Mouse (Mus musculus) lung, adult 18-20 months (tissue): ENCODE data around the gene Fli1.
A peak's percentile ranks its signal among the peaks of the same experiment; 100 is the strongest.

Source experiments
- DNase-seq, 2 experiments: peaks; one replicate each; pipeline ENCODE4 v3.0.0; 2022; ENCODE audit warnings: mixed read lengths in 2 of 2

The Fli1 gene

GRCm38 (mm10) chr9:32549462-32550384 is 7.1 kb upstream of the Fli1 start:
- DNase-seq: no peak

DNA sequence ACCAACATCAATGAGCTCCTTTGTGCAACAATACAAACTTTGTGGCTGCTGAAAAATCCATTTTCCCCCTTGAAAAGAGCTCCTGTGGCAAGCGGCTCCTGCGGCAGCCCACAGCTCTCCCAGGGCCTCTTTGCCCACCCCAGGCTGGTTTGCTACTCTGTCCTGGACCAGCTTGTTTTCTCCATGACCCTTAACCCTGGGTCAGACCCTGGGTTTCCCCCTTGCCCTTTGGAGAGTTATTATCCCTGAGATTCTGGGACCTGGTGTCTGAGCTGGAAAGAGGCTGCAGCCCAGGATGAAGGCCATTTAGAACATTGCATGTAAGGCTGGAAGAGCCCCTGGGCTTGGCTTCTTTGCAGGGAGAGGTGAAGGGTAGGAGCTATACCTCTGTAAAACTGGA is 4.1 kb upstream of the Fli1 start:
- DNase-seq: no peak

DNA sequence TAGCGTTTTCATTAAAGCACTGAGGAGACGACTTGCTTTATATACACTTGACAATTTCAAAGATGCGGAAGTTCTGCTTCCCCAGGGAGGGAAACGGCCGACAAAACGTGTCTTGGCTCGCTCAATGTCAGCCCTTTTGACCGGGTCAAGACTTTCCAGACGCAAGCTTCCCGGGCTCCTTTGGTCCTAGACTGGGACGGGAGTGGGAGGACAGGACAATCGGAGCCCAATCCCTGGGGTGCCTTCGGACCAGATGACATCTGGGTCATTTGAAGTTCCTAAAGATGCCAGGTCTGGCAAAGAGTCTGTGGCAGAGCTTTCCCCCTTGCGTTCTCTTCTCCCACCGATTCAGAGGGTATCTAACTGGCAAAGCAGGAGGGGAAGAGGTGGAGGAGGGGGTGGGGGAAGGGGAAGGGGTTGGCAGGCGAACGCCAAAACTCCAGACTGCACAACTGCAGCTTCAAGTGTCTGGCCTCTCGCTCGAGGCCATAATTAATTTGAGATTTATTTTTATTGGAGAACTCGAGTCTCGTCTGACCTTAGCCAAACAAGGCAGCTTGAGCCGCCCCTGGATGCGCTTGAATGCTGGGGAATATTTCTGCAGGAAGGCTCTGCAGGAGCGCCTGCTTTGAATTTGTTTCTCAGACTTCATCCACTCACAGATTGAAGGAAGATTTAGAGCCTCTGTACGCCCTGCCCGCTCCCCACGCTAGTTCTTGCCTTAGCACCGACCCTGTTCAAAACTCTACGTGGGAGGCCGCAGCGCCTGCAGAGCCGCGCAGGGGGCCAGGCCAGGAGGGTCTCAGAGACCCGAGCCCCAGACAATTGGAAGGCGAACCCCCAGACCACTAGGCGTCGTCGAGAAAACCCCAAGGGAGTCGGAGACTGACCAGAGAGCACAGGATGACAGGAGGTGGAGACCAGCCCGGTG is 2.3 kb upstream of the Fli1 start:
- no peak for DNase-seq

GRCm38 (mm10) chr9:32543923-32544575 is 1.4 kb upstream of the Fli1 start:
- DNase-seq: no peak

DNA sequence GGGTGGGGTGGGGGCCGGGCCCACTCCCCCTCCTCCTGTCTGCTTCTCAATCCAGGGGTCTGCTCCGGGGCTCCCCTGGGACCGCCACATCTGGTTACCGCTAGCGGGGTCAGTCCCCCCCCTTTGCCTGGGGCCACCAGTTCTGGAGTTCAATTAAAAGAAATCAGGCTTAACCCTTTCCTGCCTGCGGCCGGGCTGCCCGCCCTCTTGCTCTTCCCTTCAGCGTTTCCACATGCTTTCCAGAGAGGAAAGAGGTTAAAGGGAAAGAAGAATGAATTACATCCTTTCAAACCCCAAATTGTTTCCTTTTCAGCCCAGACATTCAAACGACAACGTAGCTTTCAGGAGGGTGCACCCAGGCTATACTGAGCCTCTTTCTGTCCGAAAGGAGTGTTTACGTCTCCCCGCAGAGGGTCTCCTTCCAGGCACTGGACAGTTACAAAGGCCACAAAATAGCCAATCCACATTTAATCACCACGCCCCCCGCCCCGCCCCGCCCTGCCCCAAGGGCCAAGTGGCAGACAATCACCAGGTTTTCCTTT is 450 bp upstream of the Fli1 start:
- no peak for DNase-seq

DNA sequence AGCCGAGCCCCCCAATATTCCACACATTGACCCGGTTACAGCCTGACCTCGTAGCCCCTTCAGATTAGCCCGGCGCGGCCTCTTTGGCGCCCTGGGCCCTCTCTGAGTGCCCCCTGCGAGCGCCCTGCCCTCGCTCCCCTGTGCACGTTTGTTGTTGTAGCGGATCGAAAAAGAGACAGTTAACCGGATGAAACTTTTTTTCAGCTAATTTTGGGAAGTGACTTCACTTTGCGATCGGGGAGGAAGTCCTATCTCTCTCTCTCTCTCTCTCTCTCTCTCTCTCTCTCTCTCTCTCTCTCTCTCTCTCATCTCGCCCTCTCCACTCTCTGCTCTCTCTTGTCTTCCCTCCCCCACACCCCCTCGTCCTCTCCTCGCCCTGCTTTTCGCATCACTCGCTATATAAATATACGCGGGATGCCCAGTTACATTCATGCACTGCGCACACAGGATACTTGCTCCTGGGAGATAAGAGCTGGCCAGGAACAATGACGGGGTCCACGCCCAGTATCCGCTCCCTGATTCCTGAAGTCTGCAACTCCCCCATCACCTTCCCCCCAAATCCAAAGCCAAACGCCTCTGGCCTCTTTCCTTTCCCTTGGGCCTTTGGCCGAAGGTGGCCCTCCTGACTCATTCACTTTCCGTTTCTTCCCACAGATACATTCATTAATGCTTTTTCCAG is 1.3 kb downstream of the Fli1 start:
- peak; percentile 69 to 80 for DNase-seq

DNA sequence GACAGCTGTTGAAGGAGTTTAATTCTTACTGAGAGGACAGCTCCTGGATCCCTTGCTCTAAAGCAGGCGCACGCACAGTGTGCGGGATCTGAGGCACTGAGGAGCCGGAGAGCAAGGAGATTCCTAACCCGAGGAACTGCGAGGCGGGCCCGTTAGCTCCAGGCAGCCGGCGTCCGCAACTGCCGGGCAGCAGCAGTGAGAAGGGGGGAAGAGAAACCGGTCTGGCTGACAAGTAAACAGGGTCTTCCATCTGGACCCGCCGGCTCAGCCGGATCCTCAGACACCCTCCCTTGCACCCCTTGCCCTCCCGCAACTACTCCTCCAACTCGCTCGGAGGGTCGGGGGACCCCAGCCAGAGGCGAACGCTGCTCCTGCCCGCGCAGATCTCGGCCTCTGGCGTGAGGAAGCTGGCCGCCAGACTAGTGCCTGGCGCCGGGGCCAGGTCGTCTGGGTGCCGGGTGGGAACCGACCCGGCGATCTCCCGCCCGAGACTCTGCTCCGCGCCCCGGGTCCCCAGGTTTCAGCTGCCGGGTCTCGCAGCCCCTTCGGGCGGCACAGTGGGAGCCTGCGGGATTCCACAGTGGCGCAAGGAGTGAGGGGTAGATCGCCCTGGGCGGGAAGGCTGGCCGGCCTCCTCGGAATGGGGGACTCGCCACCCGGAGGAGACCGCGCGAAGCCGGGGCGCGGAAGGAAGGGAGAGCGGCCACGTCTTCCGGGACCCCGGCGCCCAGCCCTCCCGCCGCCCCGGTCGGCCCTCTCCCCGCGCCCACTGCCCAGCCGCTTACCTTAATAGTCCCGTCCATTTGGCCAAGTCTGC is 2.0 kb downstream of the Fli1 start:
- DNase-seq: peak; percentile 31 to 43

DNA sequence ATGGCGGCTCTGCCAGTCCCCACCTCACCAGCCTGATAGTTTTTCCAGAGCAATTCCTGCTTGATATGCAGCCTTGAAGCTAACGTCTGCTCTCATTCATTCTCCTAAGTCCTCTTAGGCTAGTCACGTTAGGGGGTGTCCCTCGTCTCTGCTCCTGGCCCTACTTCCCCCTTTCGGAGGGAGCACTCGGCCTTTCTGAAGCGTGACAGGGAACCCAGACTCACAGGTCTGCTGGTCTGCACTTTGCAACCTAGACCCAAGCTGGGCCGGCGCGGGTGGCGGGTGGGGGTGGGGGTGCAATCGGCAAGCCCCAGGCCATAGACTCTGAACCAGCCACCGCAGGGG is 2.6 kb downstream of the Fli1 start:
- peak; percentile 49 to 67 for DNase-seq

GRCm38 (mm10) chr9:32539321-32539761 is 3.3 kb downstream of the Fli1 start:
- peak; percentile 30 to 45 for DNase-seq

DNA sequence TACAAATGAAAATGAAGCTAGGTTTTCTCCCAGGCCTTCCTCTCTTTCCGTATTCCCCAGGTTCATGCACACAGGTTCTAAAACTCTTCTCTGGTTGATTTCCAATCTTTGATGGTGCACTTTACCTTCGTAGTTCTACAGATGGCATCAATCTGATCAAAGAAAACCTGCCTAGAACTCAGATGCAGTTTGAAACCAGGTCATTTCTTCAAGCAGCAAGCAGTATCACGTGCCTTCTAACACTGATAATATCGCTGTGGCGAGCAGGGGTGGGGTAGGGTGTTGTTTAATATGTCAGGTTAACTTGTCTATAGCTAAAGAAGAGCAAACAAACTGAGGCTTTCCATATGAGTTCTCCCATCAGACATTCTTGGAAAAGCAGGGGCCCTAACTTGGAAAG is 4.5 kb downstream of the Fli1 start:
- DNase-seq: no peak

DNA sequence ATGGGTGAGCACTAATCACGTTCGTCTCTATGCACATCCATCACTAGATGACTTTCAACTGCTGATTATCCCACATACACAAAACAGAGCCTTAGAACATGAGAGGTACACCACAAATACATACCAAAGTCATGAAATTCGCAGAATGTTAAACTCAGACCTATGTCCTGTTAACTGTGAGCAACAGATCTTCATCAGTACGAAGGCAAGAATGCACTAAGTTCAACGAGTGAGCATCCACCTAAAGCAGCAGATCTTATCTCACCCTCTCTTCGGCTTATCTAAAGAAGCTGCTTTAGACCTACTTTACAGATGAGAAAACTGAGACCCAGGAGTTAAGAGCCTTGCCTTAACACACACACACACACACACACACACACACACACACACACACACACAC is 5.0 kb downstream of the Fli1 start:
- DNase-seq: no peak

- DNase-seq: no peak
Observed at GRCm38 (mm10) chr9:32535201-32535955, 7.3 kb downstream of the Fli1 start.

DNA sequence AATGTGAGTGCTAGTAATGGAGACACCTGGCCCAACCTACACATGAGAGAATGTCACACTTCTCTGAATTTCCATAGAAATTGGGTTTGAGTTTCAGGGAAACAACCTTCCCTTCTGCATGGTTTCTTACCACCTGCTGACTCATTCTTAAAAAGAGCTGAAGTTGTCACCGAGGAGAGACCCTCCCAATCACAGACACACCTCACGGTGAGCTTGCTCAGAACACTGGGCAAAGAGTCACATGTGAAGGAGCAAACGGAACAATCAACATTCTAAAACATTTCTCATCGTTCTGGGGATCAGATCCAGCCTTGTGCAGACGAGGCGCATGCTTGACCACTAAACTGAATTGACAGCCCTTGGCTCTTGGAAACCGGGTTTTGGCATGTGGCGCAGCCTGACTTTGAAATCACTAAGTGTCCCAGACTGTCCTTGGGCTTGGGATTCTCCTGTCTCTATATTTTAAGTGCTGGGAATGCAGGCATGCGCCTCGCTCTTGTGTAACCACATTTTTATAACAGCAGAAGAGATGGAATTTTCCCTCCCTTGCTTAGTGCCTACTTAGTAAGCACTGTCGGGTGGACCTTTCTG is 8.5 kb downstream of the Fli1 start:
- no peak for DNase-seq

DNA sequence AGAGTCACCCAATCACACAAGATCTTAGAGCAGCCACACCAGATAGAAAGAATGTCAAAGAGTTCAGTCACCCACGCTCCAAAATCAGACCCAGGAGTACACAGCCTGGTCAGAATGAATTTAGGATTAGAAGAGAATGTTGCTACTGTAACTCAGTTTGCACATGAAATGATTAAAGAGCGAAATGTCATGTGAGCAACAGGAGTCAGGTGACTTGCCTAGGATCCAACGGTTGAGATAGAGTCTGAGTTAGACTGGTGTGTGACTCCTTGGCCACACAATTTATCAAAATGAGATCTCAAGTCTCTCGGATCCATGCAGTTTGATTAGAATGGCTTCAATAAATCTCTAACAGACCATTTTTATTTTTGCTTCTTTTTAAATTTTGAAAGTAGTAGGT is 11.1 kb downstream of the Fli1 start:
- no peak for DNase-seq

GRCm38 (mm10) chr9:32530975-32531374 is 11.7 kb downstream of the Fli1 start:
- DNase-seq: no peak

DNA sequence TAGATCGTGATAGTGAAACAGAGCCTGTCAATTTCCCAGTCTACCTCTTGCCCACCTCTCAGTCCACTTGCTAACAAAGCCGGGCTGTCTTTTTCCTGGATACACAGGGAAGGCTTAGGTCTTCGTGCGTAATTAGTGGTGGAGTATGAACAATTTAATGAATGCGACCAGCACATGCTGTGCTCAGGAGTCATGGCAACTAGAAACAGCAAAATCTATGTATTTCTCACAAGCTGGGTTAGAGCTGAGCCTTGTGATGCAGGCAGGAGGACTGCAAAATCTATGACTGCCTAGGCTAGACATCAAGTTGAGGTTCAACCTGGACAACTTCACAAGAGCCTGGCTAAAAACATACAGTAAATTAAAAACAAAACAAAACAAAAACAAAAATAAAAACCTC is 12.5 kb downstream of the Fli1 start:
- no peak for DNase-seq

- no peak for DNase-seq
Observed at GRCm38 (mm10) chr9:32529594-32529993, 13.1 kb downstream of the Fli1 start.

DNA sequence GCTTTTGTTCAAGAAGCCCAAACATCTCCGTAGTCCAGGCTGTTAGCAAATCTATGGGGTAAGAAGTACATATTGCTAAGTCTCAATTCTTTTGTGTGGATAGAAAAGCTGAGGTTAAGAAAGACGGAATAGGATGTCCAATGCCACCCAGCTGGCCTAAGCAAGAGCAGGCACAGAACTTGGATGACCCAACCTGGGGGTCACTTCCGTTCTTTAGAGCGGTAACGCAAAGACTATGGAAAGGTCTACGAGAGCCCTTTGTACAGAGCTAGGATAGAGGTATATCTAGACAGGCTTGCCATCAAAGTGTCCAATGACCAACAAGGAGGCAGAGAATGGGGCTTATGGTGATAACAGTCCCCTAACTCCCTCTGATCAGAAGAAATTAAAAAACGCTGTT is 15.3 kb downstream of the Fli1 start:
- DNase-seq: no peak

DNA sequence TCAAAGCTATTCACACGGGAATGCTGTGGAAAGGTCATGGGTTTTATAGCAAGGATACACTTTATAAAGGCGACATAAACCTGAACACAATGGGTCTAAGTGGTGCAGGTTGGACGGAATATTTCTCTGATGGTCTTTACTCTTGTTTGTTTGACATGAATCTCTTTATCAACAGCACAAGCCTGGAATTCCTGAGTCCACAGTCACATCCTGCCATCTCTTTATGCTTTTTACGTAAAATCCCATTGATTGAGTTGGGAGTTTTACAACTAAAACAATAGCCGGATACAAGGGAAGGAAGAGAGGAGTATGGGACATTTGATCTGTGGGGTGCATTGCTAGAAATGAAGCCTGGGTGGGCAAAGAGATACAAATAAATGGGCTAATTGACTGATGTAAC is 16.9 kb downstream of the Fli1 start:
- DNase-seq: no peak

DNA sequence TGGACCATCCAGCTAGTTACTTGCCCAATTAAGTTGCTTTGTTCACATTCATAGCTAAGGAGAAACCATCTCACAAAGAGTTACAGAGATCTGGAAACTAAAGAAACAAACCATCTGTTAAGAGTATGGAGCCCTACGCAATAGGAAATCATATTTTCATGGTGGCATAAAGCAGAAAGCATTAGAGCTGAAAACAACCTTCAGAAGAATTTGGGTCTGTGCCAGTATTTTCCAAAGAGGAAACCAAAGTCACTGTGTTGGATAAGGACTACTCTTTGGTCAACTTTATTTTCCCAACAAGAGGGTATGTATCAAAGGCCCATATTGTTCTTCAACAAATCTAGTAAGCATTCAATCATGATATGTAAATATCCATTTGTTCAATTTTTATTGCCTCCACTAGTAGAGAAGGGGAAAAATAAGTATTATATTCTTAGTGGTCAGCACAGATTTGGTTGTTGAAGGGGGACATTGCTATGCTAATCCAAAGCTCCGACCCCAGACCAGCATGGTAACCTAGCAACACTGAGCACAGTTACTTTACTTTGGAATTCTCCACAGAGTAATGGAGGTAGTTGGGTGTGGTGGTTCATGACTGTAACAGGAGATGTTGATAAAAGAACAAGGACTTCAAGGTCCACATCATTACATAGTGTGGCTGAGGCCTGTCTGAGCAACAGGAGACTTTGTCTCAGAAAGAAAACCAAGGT is 20.0 kb downstream of the Fli1 start:
- no peak for DNase-seq
